Mouse (Mus musculus) NIH3T3 (cell line): Measurements from ENCODE around the gene Man2b1.
"Not testable (repeated sequence)": the region's sequence is repeated elsewhere in the genome, so short reads cannot be mapped to it uniquely, and the experiment has no call there.

Source experiments
- DNase-seq: peaks from one replicate; pipeline ENCODE4 v3.0.0-alpha.2; 2012; ENCODE audit warnings: low read depth

The Man2b1 gene

GRCm38 (mm10) chr8:85120251-85120650 lies 37.2 kb downstream of the Man2b1 start:
- not testable (repeated sequence) for DNase-seq

GRCm38 (mm10) chr8:85122995-85123394 lies 39.9 kb downstream of the Man2b1 start, which contains the start of gene Zfp791:
Gene Zfp791, minus strand, starts transcription at chr8:85123095.
- no peak for DNase-seq

GRCm38 (mm10) chr8:85123691-85124090 lies 40.6 kb downstream of the Man2b1 start:
- no peak for DNase-seq

- peak; percentile 72 for DNase-seq
Measured at GRCm38 (mm10) chr8:85132335-85132734, 49.3 kb downstream of the Man2b1 start.

- DNase-seq, result not testable (repeated sequence)
Measured at GRCm38 (mm10) chr8:85135690-85136089, 52.6 kb downstream of the Man2b1 start.

GRCm38 (mm10) chr8:85142516-85142915 lies 59.4 kb downstream of the Man2b1 start:
- DNase-seq, result peak; percentile 0
